Mouse (Mus musculus) C2C12 (cell line): ENCODE data around the gene Tnrc6c.

Experiments
- CTCF ChIP-seq: IDR thresholded peaks from one replicate; pipeline ENCODE4 v1.5.1; 2011; ENCODE audit not compliant: control insufficient read depth, insufficient read depth, insufficient read length
- FOSL1 ChIP-seq: IDR thresholded peaks from one replicate; pipeline ENCODE4 v1.8.0; 2011; ENCODE audit warnings: mild to moderate bottlenecking, low read length; ENCODE audit not compliant: poor library complexity, insufficient read depth, severe bottlenecking
- MYOD1 ChIP-seq: IDR thresholded peaks from one replicate; pipeline ENCODE4 v1.6.1; 2011; ENCODE audit warnings: low read depth; ENCODE audit not compliant: control insufficient read depth, insufficient read length
- MYOG ChIP-seq: IDR thresholded peaks from one replicate; pipeline ENCODE4 v1.6.1; 2011; ENCODE audit not compliant: control insufficient read depth, insufficient read length; ENCODE audit errors: extremely low read depth

DNA sequence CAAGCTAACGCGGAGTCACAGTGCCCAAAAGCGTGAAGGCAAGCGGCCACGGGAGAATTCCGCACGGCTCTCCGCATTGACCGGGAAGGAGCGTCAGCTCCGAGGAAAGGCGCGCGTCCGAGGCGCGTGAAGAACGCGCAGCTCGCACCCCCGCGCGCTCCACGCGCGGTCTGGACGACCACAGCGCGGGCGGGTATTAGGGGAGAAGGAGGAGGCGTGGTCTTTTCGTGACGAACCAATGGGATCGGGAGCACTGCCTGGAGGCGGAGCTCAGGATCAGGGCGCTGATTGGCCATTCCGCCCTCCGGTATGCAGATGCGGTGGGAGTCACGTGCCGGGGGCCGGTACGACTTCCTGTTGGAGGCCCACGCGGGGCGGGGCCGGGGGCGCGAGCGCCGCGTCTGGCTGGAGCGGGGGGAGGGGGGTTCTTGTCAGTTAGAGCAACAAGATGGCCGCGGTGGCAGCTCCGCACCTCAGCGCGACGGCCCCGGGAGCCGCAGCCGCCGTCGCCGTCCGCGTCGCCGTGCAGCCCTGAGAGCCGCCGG is 363 bp downstream of the Tnrc6c start:
- TF ChIP-seq CTCF = no peak
- TF ChIP-seq MYOD1 = no peak
- TF ChIP-seq MYOG = no peak
- no peak for TF ChIP-seq FOSL1
